Mouse (Mus musculus): Measurements from ENCODE around the gene Ccdc187.

DNA sequence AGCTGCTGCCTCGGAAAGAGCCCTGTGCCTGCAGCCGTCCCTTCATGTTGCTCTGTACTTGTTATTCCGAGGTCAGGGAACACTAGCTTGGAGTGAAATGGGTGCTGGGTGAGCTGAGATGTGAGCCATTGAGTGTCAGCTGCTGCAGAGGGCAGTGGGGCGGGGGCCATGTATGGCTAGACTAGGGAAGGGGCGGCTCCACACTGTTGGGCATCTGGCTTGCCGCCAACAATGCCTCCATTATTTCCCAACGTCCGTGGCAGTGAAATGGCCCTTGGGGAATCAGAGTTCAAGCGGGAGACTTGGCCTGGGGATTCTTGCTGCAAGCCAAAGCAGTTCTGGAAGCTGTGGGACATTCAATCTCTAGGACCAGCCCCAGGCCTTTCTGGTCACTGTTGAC, 86.8 kb downstream of the Ccdc187 start:
- TF ChIP-seq GATA1 (IDR thresholded peaks at IDR 0.05; ENCODE audit: borderline replicate concordance, low read length) (no peak), FLI1 (IDR thresholded peaks at IDR 0.05; ENCODE audit: low read length) (no peak)

All from megakaryocyte, embryonic 14.5 days (primary cell).